Mouse (Mus musculus) large intestine, adult 2 months (tissue): ENCODE measurements around the gene Tmem167b. TPM values are rescaled to one million over a fixed set of nuclear protein-coding genes. Genes with fewer than 3 reads are reported as not detected.
"Not testable (repeated sequence)": the region's sequence is repeated elsewhere in the genome, so short reads cannot be mapped to it uniquely, and the experiment has no call there.

Experiments
- DNase-seq: peaks from one replicate; pipeline ENCODE4 v3.0.0-alpha.2; 2012; ENCODE audit warnings: low read depth, low spot score
- WGBS: fragments of 180-500 bp; shearing (Covaris S2); methylation state at CpG from one replicate; pipeline ENCODE4 v1.1.7; 2018; 5-methylcytosine and 5-hydroxymethylcytosine counted together
- polyA plus RNA-seq: library from polyadenylated mRNA; depleted of rRNA; stranded (reverse); fragments of >200 nt; gene quantifications from 2 replicates; pipeline ENCODE4 v1.2.3, GENCODE M21; 2012; rRNA removed

Tmem167b gene
- polyA plus RNA-seq, result 7.0 and 7.3 TPM in 2 replicates

DNA sequence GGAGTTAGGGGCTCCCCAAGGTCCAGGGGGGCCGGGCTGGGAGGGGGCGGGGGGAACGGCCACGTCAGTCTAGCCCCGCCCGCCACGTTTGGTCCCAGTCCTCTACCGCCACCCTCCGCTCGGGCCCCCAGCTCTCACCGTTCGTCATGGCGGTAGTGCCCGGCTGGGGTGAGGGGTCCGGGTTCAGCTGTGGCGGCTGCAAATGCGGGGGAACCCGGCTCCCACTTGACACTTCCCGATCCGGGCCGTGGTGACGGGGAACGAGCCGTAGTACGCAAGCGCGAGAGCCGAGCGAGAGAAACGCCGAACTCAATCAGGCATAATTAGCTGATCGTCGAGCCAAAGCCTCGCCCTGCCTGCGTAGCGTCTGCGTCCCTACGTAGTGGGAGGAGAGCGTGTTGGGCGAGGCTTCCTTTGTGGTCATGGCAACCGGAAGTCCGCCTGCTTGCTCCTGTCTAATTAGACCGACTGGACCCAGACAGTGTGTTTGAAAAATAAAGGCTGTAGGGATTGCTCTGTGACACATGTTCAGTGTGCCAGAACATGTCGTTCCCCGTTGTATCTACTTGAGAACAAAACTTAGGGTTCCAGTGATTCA lies at the start of gene Tmem167b:
Gene Tmem167b, minus strand, starts transcription at position 334 of the 598 bp plus-strand sequence.
- WGBS, result under 1% methylated on average over 45 of the region's 45 CpGs
- DNase-seq, result peak; percentile 96

DNA sequence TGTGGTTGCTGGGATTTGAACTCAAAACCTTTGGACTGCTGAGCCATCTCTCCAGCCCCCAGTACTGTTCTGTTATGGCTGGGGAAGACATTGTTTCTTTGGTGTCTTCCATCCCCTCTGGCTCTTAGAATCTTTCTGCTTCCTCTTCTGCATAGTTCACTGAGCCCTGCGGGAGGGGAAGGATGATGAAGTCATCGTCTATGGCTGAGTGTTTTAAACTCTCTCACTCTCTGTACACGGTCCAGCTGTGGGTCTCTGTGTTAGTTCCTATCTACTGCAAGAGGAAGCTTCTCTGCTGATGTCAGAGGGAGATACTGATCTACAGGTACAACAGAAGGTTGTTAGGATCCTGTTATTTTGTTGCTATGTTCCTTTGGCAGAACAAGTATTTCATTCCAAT lies 46.6 kb upstream of the Tmem167b start:
- WGBS, result 39% methylated on average over 3 of the region's 3 CpGs
- DNase-seq, result no peak

- WGBS, result under 1% methylated on average over 61 of the region's 61 CpGs
- DNase-seq, result no peak
Observed at GRCm38 (mm10) chr3:108591530-108592522, 29.6 kb upstream of the Tmem167b start.

DNA sequence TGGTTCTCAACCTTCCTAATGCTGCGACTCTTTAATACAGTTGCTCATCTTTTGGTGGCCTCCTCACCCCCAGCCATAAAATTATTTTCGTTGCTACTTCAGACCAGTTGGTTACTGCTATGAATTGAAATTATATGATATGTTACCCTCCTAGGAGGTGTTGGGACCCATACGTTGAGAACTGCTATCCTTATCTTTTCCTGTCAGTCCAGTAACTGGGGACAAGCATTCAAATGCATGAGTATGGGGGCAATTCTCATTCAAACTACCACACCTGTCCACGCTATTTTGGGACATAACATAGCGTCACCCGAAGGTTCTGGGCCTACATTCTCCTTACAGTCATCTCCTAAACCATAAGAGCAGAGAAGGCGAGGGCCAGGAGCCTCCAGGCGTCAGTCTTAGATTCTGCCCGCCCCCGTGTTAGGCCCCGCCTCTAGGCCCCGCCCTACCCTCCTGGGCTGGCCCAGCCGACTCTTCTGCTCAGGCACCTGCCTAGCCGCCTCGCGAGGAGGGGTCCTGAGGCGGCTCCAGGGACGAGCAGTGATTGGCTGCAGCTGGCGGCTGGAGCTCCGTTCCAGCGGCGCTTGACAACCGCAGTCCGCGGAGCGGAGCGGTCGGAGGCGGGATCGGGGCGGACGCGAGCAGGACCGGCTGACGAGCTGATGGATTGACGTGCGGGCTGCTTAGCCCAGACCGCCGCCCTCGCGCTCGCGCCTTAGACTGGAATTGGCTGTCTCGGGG lies 28.7 kb upstream of the Tmem167b start, which contains the start of gene Wdr47:
Gene Wdr47, plus strand, starts transcription at position 494 of the 744 bp plus-strand sequence.
- peak; percentile 91 for DNase-seq
- 4% methylated on average over 44 of the region's 44 CpGs for WGBS

- 75% methylated on average over 2 of the region's 2 CpGs for WGBS
- DNase-seq, result no peak
Observed at GRCm38 (mm10) chr3:108588446-108588845, 26.2 kb upstream of the Tmem167b start.

DNA sequence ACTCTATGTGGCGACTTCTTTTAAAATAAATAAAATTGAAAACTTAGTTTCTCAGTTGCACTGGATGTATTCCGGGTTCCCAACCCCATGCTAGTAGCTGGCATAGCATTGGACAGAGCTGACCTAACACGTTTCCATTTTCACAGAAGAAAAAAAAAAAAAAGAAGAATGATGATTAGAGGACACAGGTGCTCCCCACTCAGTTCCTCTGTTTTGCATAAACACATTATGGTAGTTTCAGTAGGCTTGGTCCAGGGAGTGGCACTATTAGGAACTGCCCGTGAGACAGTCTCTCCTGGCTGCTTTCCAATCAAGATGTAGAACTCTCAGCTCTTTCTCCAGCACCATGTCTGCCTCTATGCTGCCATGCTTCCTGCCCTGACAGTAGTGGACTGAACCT lies 22.3 kb upstream of the Tmem167b start:
- no peak for DNase-seq
- WGBS, result 56% methylated on average over 4 of the region's 4 CpGs

GRCm38 (mm10) chr3:108574018-108574417 lies 11.8 kb upstream of the Tmem167b start:
- WGBS, result 86% methylated on average over 5 of the region's 5 CpGs
- DNase-seq, result no peak

GRCm38 (mm10) chr3:108572309-108573010 lies 10.2 kb upstream of the Tmem167b start:
- DNase-seq, result no peak
- WGBS, result 26% methylated on average over 18 of the region's 18 CpGs

- WGBS, result under 1% methylated on average over 42 of the region's 42 CpGs
- DNase-seq, result peak; percentile 97
Observed at GRCm38 (mm10) chr3:108571443-108572294, 9.4 kb upstream of the Tmem167b start, which contains the start of gene Taf13. Taf13 (plus strand) TSS chr3:108571698.

GRCm38 (mm10) chr3:108570813-108571212 lies 8.5 kb upstream of the Tmem167b start:
- whole genome bisulfite sequencing, result 87% methylated on average over 14 of the region's 14 CpGs
- no peak for DNase-seq

- 28% methylated on average over 3 of the region's 3 CpGs for WGBS
- not testable (repeated sequence) for DNase-seq
Observed at GRCm38 (mm10) chr3:108569636-108570035, 7.4 kb upstream of the Tmem167b start.

DNA sequence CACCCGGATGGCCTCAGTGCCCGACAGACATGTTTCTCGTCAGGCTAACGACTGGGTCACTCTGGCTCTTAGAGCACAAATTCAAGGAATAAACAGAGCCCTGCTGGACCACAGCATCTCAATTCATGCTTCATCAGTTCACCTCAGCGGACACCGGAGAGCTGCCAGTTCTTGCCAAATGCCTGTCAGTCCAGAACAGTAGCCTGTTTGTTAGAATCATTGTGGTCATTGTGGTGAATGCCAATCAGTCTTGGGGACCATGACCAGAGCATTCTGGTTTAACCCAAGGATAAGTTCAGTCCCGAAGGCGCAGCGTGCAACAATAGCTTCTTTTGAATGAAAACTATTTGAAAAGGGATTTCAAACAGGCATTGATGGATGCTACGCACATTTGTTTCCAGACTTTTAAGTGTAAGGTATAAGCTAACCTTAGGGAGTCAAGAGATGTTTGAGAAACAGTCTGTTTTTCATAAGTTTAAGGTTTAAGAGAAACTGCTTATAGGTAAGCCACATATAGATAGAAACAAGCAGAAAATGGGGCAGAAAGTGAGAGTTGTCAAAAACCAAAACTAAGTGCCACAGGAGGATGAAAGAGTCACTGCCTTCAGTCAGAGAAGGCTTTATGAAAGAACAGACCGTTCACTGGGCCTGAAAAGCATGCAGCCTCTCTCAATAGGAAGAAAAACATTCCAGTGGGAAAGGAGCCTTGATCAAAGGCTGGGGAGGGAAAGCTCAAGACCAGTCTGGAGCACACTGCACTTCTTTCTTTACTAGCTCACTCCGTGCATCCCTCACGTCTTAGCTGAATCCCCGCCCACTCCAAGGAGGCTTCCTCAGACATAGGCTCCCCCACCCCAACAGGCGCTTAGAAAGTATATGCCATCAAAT lies 6.0 kb upstream of the Tmem167b start:
- 62% methylated on average over 15 of the region's 15 CpGs for WGBS
- DNase-seq, result no peak

DNA sequence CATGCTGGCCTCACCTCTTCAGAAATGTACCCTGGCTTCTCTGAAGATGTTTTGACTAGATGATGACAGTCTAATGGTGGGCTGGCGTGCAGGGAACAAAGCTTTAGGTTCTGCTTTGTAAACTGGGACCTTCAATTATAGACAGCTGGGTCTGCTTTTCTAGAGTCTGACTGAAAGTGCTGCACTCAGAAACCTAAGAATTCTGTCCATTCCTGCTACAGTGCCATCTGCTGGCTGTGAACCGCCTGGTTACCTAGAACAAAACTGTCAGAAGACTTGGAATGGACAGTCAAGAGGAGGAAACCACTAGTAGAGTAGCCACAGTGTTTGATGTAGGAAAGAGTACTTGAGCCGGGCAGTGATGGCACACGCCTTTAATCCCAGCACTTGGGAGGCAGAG lies 1.0 kb upstream of the Tmem167b start:
- DNase-seq, result peak; percentile 88
- 4% methylated on average over 4 of the region's 4 CpGs for WGBS

GRCm38 (mm10) chr3:108562777-108563271 lies 558 bp upstream of the Tmem167b start:
- WGBS, result 1% methylated on average over 15 of the region's 15 CpGs
- no peak for DNase-seq

DNA sequence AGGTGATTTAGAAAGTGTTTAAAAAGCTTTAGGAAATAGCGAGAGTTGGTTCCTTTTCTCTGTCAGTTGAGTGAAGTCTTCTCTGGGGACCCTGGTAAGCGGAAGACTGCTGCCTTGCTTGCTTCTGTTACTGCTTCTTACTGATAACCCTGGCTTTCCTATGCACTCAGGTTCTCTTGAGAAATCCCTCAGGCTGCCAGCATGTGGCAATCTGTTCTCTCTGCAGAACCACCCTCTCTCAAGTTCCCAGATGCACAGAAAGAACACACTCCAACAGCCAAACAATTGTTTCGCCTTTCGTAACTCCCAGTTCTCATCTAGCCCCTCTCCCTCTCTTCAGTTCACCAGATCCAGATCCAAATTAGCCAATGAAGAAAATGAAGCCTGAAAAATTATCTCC lies 4.4 kb downstream of the Tmem167b start:
- no peak for DNase-seq
- WGBS, result 94% methylated on average over 4 of the region's 4 CpGs

- DNase-seq, result peak; percentile 92
- WGBS, result 16% methylated on average over 22 of the region's 22 CpGs
Observed at GRCm38 (mm10) chr3:108554587-108555312, 7.5 kb downstream of the Tmem167b start.

DNA sequence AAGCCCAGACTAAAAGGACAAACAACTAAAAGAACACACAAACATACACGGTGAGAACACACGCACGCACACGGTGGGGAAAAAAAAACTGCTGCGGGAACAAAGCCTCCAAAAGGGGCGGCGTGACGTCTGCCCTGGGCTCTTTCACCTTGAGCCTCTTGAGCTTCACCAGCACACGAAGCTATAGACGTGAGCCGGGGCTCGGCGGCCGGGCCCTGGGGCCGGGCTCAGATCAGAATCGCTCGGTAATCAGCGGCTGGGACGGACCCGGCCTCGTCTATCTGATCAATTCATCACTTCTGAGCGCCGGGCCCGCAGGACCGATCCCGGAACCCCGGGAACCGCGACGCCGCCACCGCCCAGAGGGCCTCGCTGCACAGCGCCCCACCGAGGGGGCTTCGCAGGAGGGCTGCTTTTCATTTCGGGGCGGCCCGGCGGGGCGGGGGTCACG lies 8.1 kb downstream of the Tmem167b start:
- WGBS, result under 1% methylated on average over 42 of the region's 42 CpGs
- DNase-seq, result no peak
